ENCODE assay signal across 8 mouse cellular contexts in genomic region chr11:97799994-97800690, GRCm38 (mm10). TPM values are rescaled to one million over a fixed set of nuclear protein-coding genes. Genes with fewer than 3 reads are reported as not detected.
A peak's percentile ranks its signal among the peaks of the same experiment; 100 is the strongest.
DNase-seq lines count a peak whose midpoint lies in the region; ATAC-seq and TF ChIP-seq lines count a peak whose summit lies in the region.

No protein-coding gene starts in this region.

- ATAC-seq in liver, embryonic 14.5 days (ENCODE audit: insufficient read depth) = peak; percentile 66

- H3K9ac ChIP-seq in liver, embryonic 14.5 days (replicated peaks) = peak overlapping the region; percentile 58

- H3K36me3 ChIP-seq in liver, embryonic 14.5 days (replicated peaks; ENCODE audit: control insufficient read depth, insufficient read depth, low read depth) = no peaks in the 10 kb centered on the region

- peak; percentile 52 for DNase-seq in right cerebral cortex, adult 18-20 months
- DNase-seq in right cerebral cortex, postnatal 36 days (ENCODE audit: low spot score in 2 of 2) = no peak
- DNase-seq in cerebellum, adult 9-11 months = peak; percentile 78
- peak; percentile 50 to 70 for DNase-seq in gastrocnemius, adult 8-10 months (ENCODE audit: low spot score in 2 of 2)
- peak; percentile 84 for DNase-seq in induced T-regulatory cell, adult 2 months (ENCODE audit: low read depth)
- no peak for DNase-seq in liver, embryonic 14.5 days (ENCODE audit: low read depth in 3 of 3, low spot score in 3 of 3)
- peak; percentile 57 to 63 for DNase-seq in natural killer cell, adult 2 months (ENCODE audit: low spot score in 2 of 2)
- peak; percentile 72 to 79 for DNase-seq in thymus, postnatal 10 days (ENCODE audit: low spot score in 2 of 2)

- TF ChIP-seq EP300 in liver, embryonic 14.5 days (IDR thresholded peaks at IDR 0.05; ENCODE audit: low read depth) = no peak

- peak overlapping the region; percentile 65 to 72 for H3K4me3 ChIP-seq in liver, embryonic 14.5 days (ENCODE audit: insufficient read depth in 1 of 2, low read depth in 2 of 2, low read length in 2 of 2)

- WGBS in liver, embryonic 14.5 days (ENCODE audit: insufficient replicate concordance) = under 1% methylated on average over 31 of the region's 43 CpGs

- peak overlapping the region; percentile 46 for H3K27ac ChIP-seq in liver, embryonic 14.5 days

- no peaks in the 10 kb centered on the region for H3K9me3 ChIP-seq in liver, embryonic 14.5 days (ENCODE audit: control insufficient read depth, low read length)

- no peaks in the 10 kb centered on the region; the same call in 1 of the 2 replicates for H3K27me3 ChIP-seq in liver, embryonic 14.5 days (ENCODE audit: control insufficient read depth, insufficient read depth, low read length)

- peaks cover 2 to 32% of the 10 kb centered on the region in 2 experiments; a peak in 3 of 4 replicates for H3K4me1 ChIP-seq in liver, embryonic 14.5 days (replicated peaks; ENCODE audit: control insufficient read depth in 2 of 2, insufficient read depth in 2 of 2, low read length in 1 of 2)

- peak overlapping the region; percentile 81 for H3K4me2 ChIP-seq in liver, embryonic 14.5 days (ENCODE audit: low read depth)

- no peak for TF ChIP-seq CTCF in liver, embryonic 14.5 days (IDR thresholded peaks at IDR 0.05; ENCODE audit: low read depth)

RNA-seq across cellular contexts. Expression of gene Lasp1, which starts 1.3 kb away (rescaled TPM):
- total RNA-seq in gastrocnemius, adult 8-10 months (2022) = 10 to 100 TPM in 2 of 4 experiments, 1 to 10 TPM in 2; 5.9 to 11.2 (median 9.0) TPM
- 19.1 and 19.5 TPM in 2 replicates for polyA plus RNA-seq in liver, embryonic 14.5 days (2012; rRNA removed)
- polyA plus RNA-seq in liver, embryonic 14.5 days (2014; fragmentation: Nextera tagmentation; extraction: Ambion mirVana) = 15.5 and 20.3 TPM in 2 replicates

RNA-seq across cellular contexts. Expression of gene Rpl23, which starts 17.9 kb away (rescaled TPM):
- 100 to 1,000 TPM; 371 to 534 (median 431) TPM for total RNA-seq in gastrocnemius, adult 8-10 months (2022)
- polyA plus RNA-seq in liver, embryonic 14.5 days (2012; rRNA removed) = 229 and 484 TPM in 2 replicates
- 485 and 502 TPM in 2 replicates for polyA plus RNA-seq in liver, embryonic 14.5 days (2014; fragmentation: Nextera tagmentation; extraction: Ambion mirVana)

RNA-seq across cellular contexts. Expression of gene 1700001P01Rik, which starts 24.4 kb away (rescaled TPM):
- total RNA-seq in gastrocnemius, adult 8-10 months (2022) = not detected
- polyA plus RNA-seq in liver, embryonic 14.5 days (2012; rRNA removed) = 0.08 TPM in 1 of 2 replicates, not detected in the other
- polyA plus RNA-seq in liver, embryonic 14.5 days (2014; fragmentation: Nextera tagmentation; extraction: Ambion mirVana) = not detected in 2 replicates

RNA-seq across cellular contexts. Expression of gene Cwc25, which starts 33.8 kb away (rescaled TPM):
- total RNA-seq in gastrocnemius, adult 8-10 months (2022) = 1 to 10 TPM; 3.2 to 5.9 (median 4.7) TPM
- 4.5 and 5.7 TPM in 2 replicates for polyA plus RNA-seq in liver, embryonic 14.5 days (2012; rRNA removed)
- 3.5 and 4.5 TPM in 2 replicates for polyA plus RNA-seq in liver, embryonic 14.5 days (2014; fragmentation: Nextera tagmentation; extraction: Ambion mirVana)

RNA-seq across cellular contexts. Expression of gene B230217C12Rik, which starts 40.4 kb away (rescaled TPM):
- under 1 TPM; 0.19 to 0.51 (median 0.32) TPM for total RNA-seq in gastrocnemius, adult 8-10 months (2022)
- 0.60 and 0.81 TPM in 2 replicates for polyA plus RNA-seq in liver, embryonic 14.5 days (2012; rRNA removed)
- polyA plus RNA-seq in liver, embryonic 14.5 days (2014; fragmentation: Nextera tagmentation; extraction: Ambion mirVana) = 0.19 and 0.63 TPM in 2 replicates

Comparison
In these comparisons a context has a peak if more than half of its experiments do, and no peak if none do; other contexts are left out.
1. DNase-seq: peak in right cerebral cortex, adult 18-20 months (single experiment), cerebellum, adult 9-11 months (single experiment), gastrocnemius, adult 8-10 months (2 of 2), induced T-regulatory cell, adult 2 months (single experiment), natural killer cell, adult 2 months (2 of 2) and thymus, postnatal 10 days (2 of 2); none in right cerebral cortex, postnatal 36 days (0 of 2) and liver, embryonic 14.5 days (0 of 3).